Mouse (Mus musculus): Measurements from ENCODE around the gene Tmem43. TPM values are rescaled to one million over a fixed set of nuclear protein-coding genes. Genes with fewer than 3 reads are reported as not detected.

Tmem43 gene
- polyA plus RNA-seq, 1 experiment from 2014 or later = 45.5 TPM

DNA sequence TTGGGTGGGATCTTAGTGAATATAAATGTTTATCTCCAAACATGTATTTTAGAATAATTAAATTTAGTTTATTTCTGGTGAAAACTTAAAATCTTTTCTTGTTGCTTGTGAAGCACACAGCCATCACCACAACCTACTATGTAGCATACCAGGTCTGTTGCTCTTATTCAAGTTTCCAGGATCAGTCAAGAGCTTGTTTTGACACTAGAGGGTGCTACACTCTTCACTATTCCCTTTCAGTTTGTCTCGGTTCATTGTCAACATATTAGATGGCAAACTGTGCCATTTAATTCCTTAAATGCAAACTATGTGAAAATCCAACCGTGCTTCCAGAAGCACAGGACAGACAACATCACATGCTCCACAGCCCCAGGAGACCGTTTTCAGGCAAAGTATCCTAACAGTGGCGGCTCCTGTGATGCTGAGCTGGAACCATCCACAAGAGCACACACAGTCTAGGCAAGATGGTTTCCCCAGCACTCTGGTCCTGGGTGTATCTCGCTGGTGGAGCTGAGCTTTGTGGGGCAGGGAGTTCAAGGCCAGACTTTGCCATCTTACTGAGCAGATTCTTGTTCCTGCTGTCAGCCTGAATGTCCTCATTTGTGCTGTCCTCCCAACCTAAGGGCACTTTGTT lies 53.8 kb downstream of the Tmem43 start:
- H3K9ac ChIP-seq = no peak overlapping the region
- DNase-seq (ENCODE audit: low spot score) (peak; percentile 81), ATAC-seq (ENCODE audit: low FRiP score) (peak; percentile 55; the same call in 1 of the 2 replicates)
- H3K36me3 ChIP-seq (replicated peaks; ENCODE audit: control insufficient read depth, insufficient read depth) = peaks cover 33% of the 10 kb centered on the region
- H3K4me3 ChIP-seq (replicated peaks; ENCODE audit: low read length) = no peak overlapping the region
- no peak overlapping the region for H3K27ac ChIP-seq
- WGBS = 47% methylated on average over 5 of the region's 5 CpGs
- H3K4me2 ChIP-seq (replicated peaks) = no peak overlapping the region
- H3K27me3 ChIP-seq (ENCODE audit: control insufficient read depth, insufficient read depth, low read length) = no peaks in the 10 kb centered on the region
- no peaks in the 10 kb centered on the region for H3K9me3 ChIP-seq (ENCODE audit: control insufficient read depth, low read length)
- H3K4me1 ChIP-seq (replicated peaks; ENCODE audit: control insufficient read depth, insufficient read depth, low read length) = no peaks in the 10 kb centered on the region

DNA sequence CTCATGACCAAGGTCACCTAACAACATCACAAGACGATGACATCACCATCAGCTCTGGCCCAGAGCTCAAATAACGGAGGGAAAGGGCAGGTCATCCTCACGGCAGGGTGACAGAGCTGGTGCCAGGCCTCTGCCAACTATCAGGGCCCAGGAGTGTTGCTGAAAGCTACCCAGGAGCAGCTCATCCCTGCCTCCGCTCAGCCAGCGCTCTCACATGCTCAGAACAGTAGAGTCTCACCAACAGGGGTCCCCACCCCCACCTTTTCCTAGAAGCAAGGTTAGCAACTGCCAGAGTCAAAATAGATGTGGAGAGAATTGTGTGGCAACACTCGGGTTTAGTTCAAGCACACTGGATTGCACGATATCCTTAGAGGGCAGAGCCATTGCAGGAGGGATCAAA lies 54.8 kb downstream of the Tmem43 start:
- Histone ChIP-seq H3K4me2 (replicated peaks) (no peak overlapping the region), H3K36me3 (replicated peaks; ENCODE audit: control insufficient read depth, insufficient read depth) (peaks cover 24% of the 10 kb centered on the region), H3K9ac (no peak overlapping the region), H3K27me3 (ENCODE audit: control insufficient read depth, insufficient read depth, low read length) (no peaks in the 10 kb centered on the region), H3K9me3 (ENCODE audit: control insufficient read depth, low read length) (no peaks in the 10 kb centered on the region), H3K4me3 (replicated peaks; ENCODE audit: low read length) (no peak overlapping the region), H3K4me1 (replicated peaks; ENCODE audit: control insufficient read depth, insufficient read depth, low read length) (no peaks in the 10 kb centered on the region), H3K27ac (no peak overlapping the region)
- no peak for ATAC-seq (ENCODE audit: low FRiP score)
- DNase-seq (ENCODE audit: low spot score) = no peak
- WGBS = 87% methylated on average over 7 of the region's 7 CpGs

DNA sequence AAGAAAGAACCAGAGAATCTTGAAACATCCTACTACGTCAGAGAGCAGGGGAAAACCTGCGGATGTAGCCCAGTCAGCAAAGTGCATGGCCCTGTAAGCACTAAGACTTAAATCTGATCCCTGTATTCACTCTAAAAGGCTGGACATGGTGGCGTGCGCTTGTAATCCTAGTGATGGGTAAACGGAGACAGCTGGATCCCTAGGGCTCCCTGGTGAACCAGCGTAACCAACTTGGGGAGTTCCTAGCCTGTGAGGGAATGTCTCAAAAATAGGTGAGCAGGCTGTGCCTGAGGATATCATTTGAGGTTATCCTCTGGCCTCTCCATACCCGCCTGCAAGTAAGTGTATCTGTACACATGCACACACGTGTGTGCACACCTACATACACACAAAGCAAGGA lies 57.2 kb downstream of the Tmem43 start:
- H3K4me3 ChIP-seq (replicated peaks; ENCODE audit: low read length) = no peak overlapping the region
- H3K9ac ChIP-seq = no peak overlapping the region
- H3K36me3 ChIP-seq (replicated peaks; ENCODE audit: control insufficient read depth, insufficient read depth) = 0 out of 2 replicates have a peak, but pooled peaks cover 2% of the 10 kb centered on the region
- ATAC-seq (ENCODE audit: low FRiP score) (no peak), DNase-seq (ENCODE audit: low spot score) (no peak)
- H3K9me3 ChIP-seq (ENCODE audit: control insufficient read depth, low read length) = no peaks in the 10 kb centered on the region
- WGBS = 91% methylated on average over 8 of the region's 8 CpGs
- H3K4me2 ChIP-seq (replicated peaks) = no peak overlapping the region
- H3K27ac ChIP-seq = no peak overlapping the region
- H3K27me3 ChIP-seq (ENCODE audit: control insufficient read depth, insufficient read depth, low read length) = no peaks in the 10 kb centered on the region
- H3K4me1 ChIP-seq (replicated peaks; ENCODE audit: control insufficient read depth, insufficient read depth, low read length) = no peaks in the 10 kb centered on the region

DNA sequence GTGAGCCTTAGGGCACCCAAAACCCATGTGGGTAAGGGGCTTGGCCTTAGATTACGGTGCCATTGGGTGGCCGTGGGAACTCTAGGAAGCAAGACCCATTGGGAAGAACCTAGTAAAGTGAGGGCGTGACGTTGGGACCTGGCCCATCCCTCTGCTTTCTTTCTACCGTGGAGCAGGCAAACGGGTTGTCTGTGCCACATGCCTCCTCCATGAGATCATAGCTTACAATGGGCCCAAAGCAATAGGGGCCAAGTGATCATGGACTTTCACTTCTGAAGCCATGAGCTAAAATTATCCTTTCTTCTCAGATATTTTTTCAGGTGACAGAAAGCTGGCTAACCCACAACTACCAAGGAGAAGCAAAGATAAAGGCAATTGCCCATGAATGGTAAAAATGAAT lies 57.8 kb downstream of the Tmem43 start:
- H3K27ac ChIP-seq = no peak overlapping the region

DNA sequence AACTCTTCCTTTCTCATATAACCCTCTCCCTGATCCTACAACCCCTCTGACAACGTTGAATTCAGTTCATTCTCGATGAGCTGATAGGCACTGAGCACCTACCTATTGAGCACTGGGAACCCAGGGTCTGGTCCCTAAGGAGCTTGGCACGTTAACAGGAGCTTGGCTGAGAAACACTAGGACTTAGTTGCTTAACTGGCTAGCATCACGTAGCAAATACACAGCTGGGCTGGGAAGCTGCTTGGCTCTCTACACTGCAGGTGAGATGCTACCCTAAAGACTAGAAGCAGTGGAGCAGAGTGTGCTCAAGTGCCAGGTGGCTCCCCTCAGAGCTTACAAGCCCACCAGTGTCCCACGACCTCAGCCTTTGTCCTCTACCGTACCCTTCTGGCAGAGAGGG lies 59.2 kb downstream of the Tmem43 start:
- H3K4me2 ChIP-seq (replicated peaks) = no peak overlapping the region
- no peak for ATAC-seq (ENCODE audit: low FRiP score)
- DNase-seq (ENCODE audit: low spot score) = no peak
- H3K27me3 ChIP-seq (ENCODE audit: control insufficient read depth, insufficient read depth, low read length) = no peaks in the 10 kb centered on the region
- no peak overlapping the region for H3K9ac ChIP-seq
- no peaks in the 10 kb centered on the region for H3K4me1 ChIP-seq (replicated peaks; ENCODE audit: control insufficient read depth, insufficient read depth, low read length)
- H3K27ac ChIP-seq = no peak overlapping the region
- no peaks in the 10 kb centered on the region for H3K36me3 ChIP-seq (replicated peaks; ENCODE audit: control insufficient read depth, insufficient read depth)
- H3K9me3 ChIP-seq (ENCODE audit: control insufficient read depth, low read length) = no peaks in the 10 kb centered on the region
- WGBS = 73% methylated on average over 6 of the region's 6 CpGs
- H3K4me3 ChIP-seq (replicated peaks; ENCODE audit: low read length) = no peak overlapping the region

More for the DNA sequence above, 57.8 kb downstream of the Tmem43 start:
- no peaks in the 10 kb centered on the region for H3K27me3 ChIP-seq (ENCODE audit: control insufficient read depth, insufficient read depth, low read length)
- ATAC-seq (ENCODE audit: low FRiP score) (no peak), DNase-seq (ENCODE audit: low spot score) (no peak)
- H3K9ac ChIP-seq = no peak overlapping the region
- no peak overlapping the region for H3K4me3 ChIP-seq (replicated peaks; ENCODE audit: low read length)
- WGBS = 91% methylated on average over 6 of the region's 6 CpGs
- no peak overlapping the region for H3K4me2 ChIP-seq (replicated peaks)
- no peaks in the 10 kb centered on the region for H3K9me3 ChIP-seq (ENCODE audit: control insufficient read depth, low read length)
- no peaks in the 10 kb centered on the region for H3K4me1 ChIP-seq (replicated peaks; ENCODE audit: control insufficient read depth, insufficient read depth, low read length)
- no peaks in the 10 kb centered on the region for H3K36me3 ChIP-seq (replicated peaks; ENCODE audit: control insufficient read depth, insufficient read depth)

DNA sequence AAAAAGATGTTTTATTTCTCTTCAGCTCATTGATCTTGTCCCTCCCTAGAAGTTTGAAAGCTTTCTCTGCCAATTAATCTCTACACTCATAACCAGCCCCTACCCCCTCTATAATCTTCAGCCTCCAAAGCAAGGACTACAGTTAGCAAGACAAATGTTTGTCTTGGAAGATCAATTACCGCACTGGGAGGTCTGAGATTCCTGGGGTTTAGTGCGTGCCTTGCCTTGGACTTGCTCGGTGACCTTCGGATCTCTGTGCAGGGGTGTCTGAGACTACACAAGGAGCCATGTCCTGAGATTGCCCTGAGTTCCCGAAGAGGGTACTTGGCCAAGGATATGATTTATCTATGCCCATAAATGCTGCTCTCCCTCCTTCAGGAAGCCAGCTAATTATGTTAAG lies 59.9 kb downstream of the Tmem43 start:
- Histone ChIP-seq H3K27ac (no peak overlapping the region), H3K4me3 (replicated peaks; ENCODE audit: low read length) (no peak overlapping the region), H3K4me1 (replicated peaks; ENCODE audit: control insufficient read depth, insufficient read depth, low read length) (no peaks in the 10 kb centered on the region), H3K36me3 (replicated peaks; ENCODE audit: control insufficient read depth, insufficient read depth) (no peaks in the 10 kb centered on the region), H3K27me3 (ENCODE audit: control insufficient read depth, insufficient read depth, low read length) (no peaks in the 10 kb centered on the region), H3K4me2 (replicated peaks) (no peak overlapping the region), H3K9me3 (ENCODE audit: control insufficient read depth, low read length) (no peaks in the 10 kb centered on the region), H3K9ac (no peak overlapping the region)
- DNase-seq (ENCODE audit: low spot score) (no peak), ATAC-seq (ENCODE audit: low FRiP score) (no peak)
- WGBS = 53% methylated on average over 5 of the region's 5 CpGs

DNA sequence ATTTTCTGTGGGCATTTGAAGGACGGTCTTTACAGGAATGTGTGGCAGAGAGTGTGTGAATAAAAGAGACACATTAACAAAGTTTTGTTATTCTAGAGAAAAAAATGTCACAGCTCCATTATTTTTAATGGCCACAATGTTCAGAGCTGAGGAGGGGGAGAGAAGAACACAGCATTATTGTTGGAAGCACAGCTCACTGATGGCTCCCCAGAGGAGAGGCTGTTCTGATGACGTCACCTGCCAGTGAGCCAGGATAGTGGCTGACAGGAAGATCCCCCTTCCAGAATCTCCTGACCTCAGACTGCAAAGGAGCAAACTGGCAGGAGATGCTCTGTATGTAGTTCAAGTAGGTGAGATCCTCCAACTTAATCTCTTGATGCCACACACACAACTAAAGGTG lies 60.3 kb downstream of the Tmem43 start:
- ATAC-seq (ENCODE audit: low FRiP score) (no peak), DNase-seq (ENCODE audit: low spot score) (no peak)
- H3K27ac ChIP-seq = no peak overlapping the region

DNA sequence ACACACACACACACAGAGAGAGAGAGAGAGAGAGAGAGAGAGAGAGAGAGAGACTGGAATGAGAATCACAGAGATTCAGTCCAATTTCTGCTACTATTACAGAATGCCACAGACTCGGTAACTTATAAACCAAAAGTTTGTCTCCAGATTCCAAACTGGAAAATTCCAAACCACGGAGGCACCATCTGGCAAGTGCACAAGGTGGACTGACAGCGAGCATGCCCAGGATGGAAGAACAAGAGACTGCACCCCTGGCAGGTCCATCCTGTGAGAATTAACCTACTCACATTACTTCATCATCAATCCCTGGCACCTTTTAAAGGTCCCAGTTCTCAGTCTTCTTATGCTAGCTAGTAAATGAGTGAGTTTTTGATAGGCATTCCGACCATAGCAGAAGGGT lies 60.8 kb downstream of the Tmem43 start:
- Histone ChIP-seq H3K9me3 (ENCODE audit: control insufficient read depth, low read length) (no peaks in the 10 kb centered on the region), H3K36me3 (replicated peaks; ENCODE audit: control insufficient read depth, insufficient read depth) (no peaks in the 10 kb centered on the region), H3K27me3 (ENCODE audit: control insufficient read depth, insufficient read depth, low read length) (no peaks in the 10 kb centered on the region), H3K9ac (no peak overlapping the region), H3K4me3 (replicated peaks; ENCODE audit: low read length) (no peak overlapping the region), H3K27ac (no peak overlapping the region), H3K4me1 (replicated peaks; ENCODE audit: control insufficient read depth, insufficient read depth, low read length) (no peaks in the 10 kb centered on the region), H3K4me2 (replicated peaks) (no peak overlapping the region)
- 91% methylated on average over 4 of the region's 4 CpGs for WGBS
- DNase-seq (ENCODE audit: low spot score) = no peak
- no peak for ATAC-seq (ENCODE audit: low FRiP score)

More for the DNA sequence above, 60.3 kb downstream of the Tmem43 start:
- no peak overlapping the region for H3K9ac ChIP-seq
- no peaks in the 10 kb centered on the region for H3K36me3 ChIP-seq (replicated peaks; ENCODE audit: control insufficient read depth, insufficient read depth)
- WGBS = 42% methylated on average over 2 of the region's 2 CpGs
- H3K4me3 ChIP-seq (replicated peaks; ENCODE audit: low read length) = no peak overlapping the region
- H3K4me1 ChIP-seq (replicated peaks; ENCODE audit: control insufficient read depth, insufficient read depth, low read length) = no peaks in the 10 kb centered on the region
- H3K9me3 ChIP-seq (ENCODE audit: control insufficient read depth, low read length) = no peaks in the 10 kb centered on the region
- H3K27me3 ChIP-seq (ENCODE audit: control insufficient read depth, insufficient read depth, low read length) = no peaks in the 10 kb centered on the region
- H3K4me2 ChIP-seq (replicated peaks) = no peak overlapping the region

DNA sequence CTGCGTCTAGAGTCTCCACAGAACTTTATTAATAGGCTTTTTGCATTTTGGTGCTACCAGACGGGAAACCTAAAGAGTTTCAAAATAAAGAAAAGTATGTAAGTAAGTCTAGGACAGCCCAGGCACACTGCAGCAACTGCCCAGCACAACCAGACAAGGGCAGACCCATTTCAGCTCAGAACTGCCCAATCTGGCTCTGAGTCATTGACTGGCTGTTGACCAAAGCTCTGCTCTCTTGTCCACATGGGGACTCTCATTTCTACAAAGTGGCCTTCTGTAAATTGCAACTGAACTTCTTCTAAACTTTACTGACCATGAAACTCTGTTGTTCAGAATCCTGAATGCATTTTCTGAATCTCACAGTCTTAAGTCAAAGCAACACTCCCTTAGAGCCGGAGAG lies 61.7 kb downstream of the Tmem43 start:
- ATAC-seq (ENCODE audit: low FRiP score) (no peak), DNase-seq (ENCODE audit: low spot score) (no peak)
- H3K4me2 ChIP-seq (replicated peaks) = no peak overlapping the region
- 69% methylated on average over 3 of the region's 3 CpGs for WGBS
- no peaks in the 10 kb centered on the region for H3K9me3 ChIP-seq (ENCODE audit: control insufficient read depth, low read length)
- H3K27me3 ChIP-seq (ENCODE audit: control insufficient read depth, insufficient read depth, low read length) = no peaks in the 10 kb centered on the region
- no peak overlapping the region for H3K27ac ChIP-seq
- H3K4me3 ChIP-seq (replicated peaks; ENCODE audit: low read length) = no peak overlapping the region
- no peaks in the 10 kb centered on the region for H3K4me1 ChIP-seq (replicated peaks; ENCODE audit: control insufficient read depth, insufficient read depth, low read length)
- H3K36me3 ChIP-seq (replicated peaks; ENCODE audit: control insufficient read depth, insufficient read depth) = no peaks in the 10 kb centered on the region
- no peak overlapping the region for H3K9ac ChIP-seq
